Mouse (Mus musculus) heart, adult 9 months (tissue): ENCODE results near the gene Ccsap.

Source experiments
- DNase-seq, 2 experiments: peaks; one replicate each; pipeline ENCODE4 v3.0.0; 2022; ENCODE audit warnings: low spot score in 2 of 2

Gene Ccsap

DNA sequence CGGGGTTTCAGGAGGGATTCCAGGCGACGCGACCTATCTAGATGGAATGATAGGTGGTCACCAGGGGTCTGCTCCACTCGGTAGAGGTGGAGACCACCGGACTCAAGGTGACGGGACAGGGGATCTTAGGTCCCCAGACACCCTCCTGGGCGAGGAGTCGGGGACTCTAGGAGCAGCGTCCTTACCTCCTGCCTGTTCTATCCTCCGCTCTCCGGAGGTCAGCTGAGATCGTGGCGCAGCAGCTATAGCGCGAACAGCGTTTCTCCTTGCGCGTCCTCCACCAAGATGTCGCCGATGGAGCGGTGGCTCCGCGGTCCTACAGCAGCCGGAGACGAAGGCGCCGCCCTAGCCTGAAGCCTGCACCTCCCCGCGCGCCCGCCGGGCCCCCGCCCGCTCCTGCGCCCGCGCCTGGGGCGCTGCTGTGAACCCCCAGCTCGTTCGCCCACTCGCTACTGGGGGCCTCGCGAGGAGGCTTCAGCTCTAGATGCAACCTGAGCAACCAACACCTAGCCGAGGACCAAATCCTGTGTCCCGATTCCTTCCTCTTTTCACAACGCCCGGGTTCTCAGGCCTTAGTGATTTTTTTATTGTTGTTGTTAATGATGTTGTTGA lies at the start of gene Ccsap:
Ccsap (minus strand) TSS at position 562 of the 612 bp plus-strand sequence.
- peak in 1 of 2 experiments; percentile 21 for DNase-seq

- no peak for DNase-seq
Observed at GRCm38 (mm10) chr8:123907604-123908003, 47.6 kb upstream of the Ccsap start.

DNA sequence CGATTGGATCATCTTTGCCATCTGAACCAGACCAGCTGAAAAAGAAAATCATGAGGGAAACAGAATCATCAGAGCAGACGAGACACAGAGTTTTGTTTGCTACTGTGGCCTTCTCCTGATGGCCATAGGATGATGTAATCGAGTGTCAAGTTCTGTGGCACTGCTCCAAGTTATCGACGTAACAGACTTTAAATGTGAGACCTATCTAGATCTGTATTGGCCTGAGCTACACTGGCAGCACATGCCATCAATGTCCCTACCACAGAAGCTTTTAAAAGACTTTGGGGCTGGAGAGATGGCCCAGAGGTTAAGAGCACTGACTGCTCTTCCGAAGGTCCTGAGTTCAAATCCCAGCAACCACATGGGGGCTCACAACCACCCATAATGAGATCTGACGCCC lies 42.6 kb upstream of the Ccsap start:
- DNase-seq: no peak

DNA sequence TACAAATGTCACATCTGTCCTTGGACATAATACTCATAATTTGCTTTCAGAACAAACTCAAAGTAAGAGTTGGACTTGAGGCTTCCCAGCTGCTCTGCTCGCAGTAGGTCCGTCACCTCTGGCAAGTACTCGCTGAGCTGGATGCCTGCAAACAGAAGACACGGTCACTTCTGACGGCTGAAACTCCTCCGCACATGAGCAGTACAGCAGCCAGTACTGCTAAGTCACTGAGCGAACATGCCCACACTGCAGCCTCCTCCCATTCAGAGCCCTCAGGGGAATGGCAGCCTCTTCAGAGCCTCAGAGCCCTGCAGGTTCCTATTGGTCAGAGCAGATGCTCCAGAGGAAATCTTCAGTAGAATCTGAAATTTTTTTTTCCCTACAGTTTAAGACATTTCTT lies 39.4 kb upstream of the Ccsap start:
- DNase-seq: no peak

DNA sequence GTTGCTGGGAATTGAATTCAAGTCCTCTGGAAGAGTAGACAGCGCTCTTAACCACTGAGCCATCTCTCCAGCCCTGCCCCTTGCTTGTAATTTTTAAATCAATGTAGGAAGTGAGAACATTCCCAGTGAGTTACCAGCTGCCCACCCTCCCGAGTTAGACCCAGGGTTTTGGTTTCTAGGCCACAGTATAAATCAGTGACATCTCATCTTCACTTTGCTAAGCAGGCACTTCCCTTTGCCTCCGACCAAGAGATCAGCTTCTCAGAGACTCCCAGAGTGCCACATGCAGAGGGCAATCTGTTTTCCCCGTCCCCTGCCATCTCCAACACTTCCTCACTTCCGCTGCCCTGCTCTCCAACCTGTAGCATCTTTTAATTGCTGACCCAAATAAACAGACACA lies 38.6 kb upstream of the Ccsap start:
- DNase-seq: no peak

- DNase-seq: no peak
Observed at GRCm38 (mm10) chr8:123896774-123897173, 36.8 kb upstream of the Ccsap start.

GRCm38 (mm10) chr8:123896366-123896761 lies 36.4 kb upstream of the Ccsap start:
- DNase-seq: no peak

- DNase-seq: no peak
Observed at GRCm38 (mm10) chr8:123895680-123896365, 35.8 kb upstream of the Ccsap start.

DNA sequence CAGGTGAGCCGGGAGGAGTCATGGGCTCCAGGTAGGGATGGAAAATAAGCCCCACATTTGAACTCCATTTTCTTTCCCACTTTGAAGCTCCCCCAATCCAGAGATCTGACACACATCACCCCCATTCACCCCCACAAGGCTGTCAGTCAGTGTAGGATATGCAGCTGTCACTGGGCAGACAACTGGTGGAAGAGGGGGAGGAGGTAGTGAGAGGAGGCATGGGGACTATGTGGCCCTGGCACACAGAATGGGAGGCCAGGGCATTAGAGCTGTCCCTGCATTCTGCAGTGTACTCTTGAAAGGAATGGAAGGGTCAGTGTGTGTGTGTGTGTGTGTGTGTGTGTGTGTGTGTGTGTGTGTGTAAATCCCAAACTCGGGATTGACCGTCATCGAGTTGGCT lies 35.2 kb upstream of the Ccsap start:
- no peak for DNase-seq

- no peak for DNase-seq
Observed at GRCm38 (mm10) chr8:123894502-123895097, 34.6 kb upstream of the Ccsap start, which contains the start of gene Acta1. Gene Acta1, minus strand, starts transcription at chr8:123894751.

DNA sequence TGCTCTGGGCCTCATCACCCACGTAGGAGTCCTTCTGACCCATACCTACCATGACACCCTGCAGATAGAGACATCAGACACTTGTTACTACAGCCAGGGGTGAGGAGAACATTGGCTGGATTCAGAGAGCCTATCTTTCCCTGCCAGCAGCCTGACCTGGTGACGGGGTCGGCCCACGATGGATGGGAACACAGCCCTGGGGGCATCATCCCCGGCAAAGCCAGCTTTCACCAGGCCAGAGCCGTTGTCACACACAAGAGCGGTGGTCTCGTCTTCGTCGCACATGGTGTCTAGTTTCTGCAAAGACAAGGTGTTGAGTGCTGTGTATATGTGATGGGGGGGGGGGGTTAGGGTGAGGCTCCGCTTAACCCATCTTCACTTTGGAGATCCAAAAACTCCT lies 33.4 kb upstream of the Ccsap start:
- DNase-seq: no peak

GRCm38 (mm10) chr8:123892586-123893155 lies 32.7 kb upstream of the Ccsap start:
- DNase-seq: no peak

DNA sequence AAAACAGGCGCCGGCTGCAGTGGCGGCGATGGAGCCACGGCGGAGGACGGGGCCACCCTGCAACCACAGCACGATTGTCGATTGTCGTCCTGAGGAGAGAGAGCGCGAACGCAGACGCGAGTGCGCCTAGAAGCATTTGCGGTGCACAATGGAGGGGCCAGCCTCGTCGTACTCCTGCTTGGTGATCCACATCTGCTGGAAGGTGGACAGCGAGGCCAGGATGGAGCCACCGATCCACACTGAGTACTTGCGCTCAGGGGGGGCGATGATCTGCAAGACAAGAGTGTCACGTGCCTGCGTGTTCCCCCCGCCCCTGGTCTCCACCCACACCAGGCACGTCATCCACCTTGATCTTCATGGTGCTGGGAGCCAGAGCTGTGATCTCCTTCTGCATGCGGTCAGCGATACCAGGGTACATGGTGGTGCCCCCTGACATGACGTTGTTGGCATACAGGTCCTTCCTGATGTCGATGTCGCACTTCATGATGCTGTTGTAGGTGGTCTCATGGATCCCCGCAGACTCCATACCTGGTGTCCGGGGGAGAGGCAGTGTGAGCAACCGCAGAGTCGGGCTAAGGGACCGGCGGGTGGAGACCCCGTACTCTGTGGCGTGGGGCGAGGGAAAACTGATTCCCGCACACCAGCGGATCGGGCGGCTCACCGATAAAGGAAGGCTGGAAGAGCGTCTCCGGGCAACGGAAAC lies 32.0 kb upstream of the Ccsap start:
- no peak for DNase-seq

DNA sequence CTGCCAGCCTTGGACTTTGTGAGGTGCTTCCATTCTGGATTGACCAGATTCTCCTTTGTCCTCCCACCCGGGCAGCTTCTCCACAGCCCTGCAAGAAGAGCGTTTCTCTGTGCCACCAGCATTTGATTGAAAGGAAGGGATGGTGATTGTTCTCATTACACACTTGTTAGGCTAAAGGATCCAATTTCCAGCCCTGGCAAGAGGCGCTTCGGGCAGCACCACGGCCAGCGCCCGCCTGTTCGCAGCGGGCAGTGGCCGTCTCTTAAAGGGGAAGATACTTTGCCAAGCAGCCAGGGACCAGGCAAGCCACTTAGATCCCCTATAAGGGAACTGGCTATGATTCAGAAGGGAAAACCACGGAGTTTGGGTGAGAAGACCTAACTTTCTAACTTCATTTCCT lies 31.3 kb upstream of the Ccsap start:
- DNase-seq: no peak

DNA sequence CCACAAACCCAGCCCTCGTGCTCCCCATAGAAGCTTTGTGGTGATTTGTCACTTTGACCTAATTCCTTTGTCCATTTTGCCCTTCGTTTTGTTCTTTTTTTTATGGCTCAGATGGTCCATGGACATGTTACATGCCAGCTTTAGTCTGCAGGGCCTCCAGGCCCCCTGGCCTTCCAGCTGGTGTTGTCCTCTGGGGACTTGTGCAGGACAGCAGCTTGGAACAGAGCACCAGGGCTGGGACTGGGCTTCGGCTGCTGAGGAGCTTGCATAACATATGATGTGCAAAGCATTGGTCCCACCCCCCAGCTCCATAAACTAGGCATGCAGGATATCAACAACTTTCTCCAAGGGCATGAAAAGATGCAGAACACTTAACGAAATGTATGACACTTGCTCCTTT lies 29.8 kb upstream of the Ccsap start:
- no peak for DNase-seq

DNA sequence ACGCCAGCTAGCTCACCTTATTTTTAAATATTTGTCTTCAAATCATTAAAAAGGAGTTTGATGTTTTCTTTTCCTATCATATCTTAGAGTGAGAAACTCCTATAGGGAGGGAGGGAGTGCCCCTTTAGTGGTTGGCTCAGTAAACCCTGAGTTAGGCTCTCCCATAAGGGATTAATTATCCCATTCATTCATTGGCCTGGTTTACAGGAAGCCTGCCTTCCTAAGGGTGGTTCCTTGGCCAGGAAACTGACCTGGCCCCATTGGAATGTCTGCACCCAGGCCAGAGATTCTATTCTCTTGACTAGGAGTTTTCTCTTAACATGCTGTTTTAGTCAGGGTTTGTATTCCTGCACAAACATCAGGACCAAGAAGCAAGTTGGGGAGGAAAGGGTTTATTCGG lies 27.9 kb upstream of the Ccsap start:
- DNase-seq: no peak

DNA sequence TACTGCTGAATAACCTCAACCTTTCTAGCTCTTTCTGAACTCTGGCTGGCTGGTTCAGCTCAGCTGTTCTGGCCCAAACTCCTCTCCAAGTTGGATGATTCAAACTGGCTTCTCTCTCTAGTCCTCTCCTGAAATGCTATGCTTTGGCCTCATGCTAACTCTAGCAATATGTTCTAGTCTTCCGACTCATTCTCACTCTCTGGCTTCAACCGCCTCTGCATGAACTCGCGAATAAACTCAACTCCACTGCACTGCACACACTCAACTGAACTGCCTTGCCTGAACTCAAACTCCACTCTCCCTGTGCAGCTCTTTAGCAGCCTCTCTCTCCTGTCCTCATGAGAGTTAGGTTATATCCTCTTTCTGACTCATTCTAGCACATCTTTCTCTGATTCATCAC lies 27.2 kb upstream of the Ccsap start:
- DNase-seq: no peak

- DNase-seq: no peak
Observed at GRCm38 (mm10) chr8:123884721-123885565, 24.9 kb upstream of the Ccsap start.

DNA sequence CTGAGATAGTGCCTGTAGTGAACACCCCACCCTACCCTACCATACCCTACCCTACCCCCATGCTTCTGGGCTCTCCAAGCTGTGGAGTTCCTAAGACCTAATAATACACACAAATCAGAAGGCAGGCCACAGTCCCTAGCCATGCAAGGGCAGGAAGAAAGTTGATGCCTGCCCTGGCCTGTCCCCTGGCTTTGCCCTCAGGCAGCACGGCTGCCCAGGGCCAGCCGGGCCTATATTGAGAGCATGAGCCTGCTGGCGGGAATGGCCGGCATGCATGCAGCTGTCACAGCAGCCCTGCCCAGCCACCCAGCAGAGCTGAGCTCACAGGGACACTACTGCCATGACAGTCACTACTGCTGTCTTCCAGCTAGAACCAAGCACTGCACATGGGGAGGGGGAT lies 23.1 kb upstream of the Ccsap start:
- DNase-seq: no peak

DNA sequence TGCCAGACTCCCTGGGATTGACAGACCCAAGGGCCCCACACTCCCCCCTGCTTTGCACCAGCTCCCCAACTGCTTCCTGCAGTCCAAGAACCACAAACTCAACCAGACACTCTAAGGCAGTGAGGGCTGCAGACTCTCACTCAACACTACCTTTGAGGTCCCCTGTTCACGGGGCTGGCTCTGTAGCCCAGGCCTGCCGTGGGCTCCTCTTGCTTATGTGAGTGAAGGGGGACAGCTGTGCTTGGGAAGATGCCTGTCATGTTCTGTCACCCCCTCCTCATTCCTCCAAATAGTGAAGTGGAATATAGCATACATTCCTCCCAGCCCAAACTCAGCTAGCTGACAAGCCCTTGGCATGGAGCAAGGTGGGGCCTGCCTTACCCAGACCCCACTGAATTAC lies 22.4 kb upstream of the Ccsap start:
- no peak for DNase-seq

DNA sequence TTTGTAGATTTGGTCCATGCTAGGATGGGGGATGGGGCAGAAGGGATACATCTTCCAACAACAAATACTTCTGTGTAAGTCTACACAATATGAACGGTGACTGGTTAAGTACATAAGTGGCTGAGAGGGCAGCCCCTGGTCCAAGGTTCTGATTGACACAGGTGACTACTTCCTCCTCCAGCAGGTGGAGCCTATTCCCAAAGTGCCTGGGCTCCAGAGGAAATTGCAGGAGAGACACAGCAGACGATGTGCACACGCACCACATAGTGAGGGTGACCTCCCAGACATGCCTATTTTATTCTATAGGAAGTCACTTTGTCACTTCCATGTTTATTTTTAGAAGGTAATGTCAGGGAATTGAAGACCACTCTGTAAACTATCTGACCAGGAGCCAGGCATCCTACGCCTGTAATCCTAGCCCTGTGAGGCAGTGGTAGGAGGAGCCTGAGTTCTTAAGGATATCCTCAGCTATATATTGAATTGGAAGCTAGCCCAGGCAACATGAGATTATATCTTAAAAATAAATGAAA lies 20.9 kb upstream of the Ccsap start:
- DNase-seq: no peak
